Mouse (Mus musculus): ENCODE results near the gene Zfp12.

DNA sequence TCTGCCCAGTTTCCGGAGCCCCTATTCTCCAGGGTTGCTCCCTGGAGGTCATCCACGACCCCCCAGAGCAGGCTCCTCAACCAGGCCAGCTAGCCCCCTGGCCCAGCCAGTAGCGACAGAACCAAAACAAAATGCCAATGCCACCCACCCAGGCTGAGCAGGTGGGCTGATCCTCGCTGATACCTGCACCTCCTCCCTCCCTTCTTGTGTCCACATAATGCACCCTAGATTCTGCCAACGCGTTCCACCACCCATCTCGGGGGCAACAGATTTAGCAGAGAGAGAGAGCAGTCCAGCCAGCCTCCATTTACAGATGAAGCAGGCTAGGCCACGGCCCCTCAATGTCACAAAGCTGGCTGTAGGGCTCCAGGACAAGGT is 34.0 kb downstream of the Zfp12 start:
- no peak for TF ChIP-seq CTCF (IDR thresholded peaks at IDR 0.05; ENCODE audit: control insufficient read depth, insufficient read depth, low read length)
- no peak for TF ChIP-seq POLR2A (IDR thresholded peaks at IDR 0.05; ENCODE audit: borderline replicate concordance, control insufficient read depth, low read depth, low read length)

Measured in bone marrow, adult 2 months (tissue).